Mouse (Mus musculus) CH12.LX (cell line): ENCODE measurements around the gene Clca4a.

Source experiments
- BHLHE40 ChIP-seq: IDR thresholded peaks from 2 replicates; pipeline ENCODE4 v1.6.1; 2011; ENCODE audit warnings: mild to moderate bottlenecking, low read depth, low read length, improper control_type of control experiment
- CHD2 ChIP-seq: IDR thresholded peaks from 2 replicates; pipeline ENCODE4 v1.6.1; 2011; ENCODE audit warnings: low read length, improper control_type of control experiment
- CTCF ChIP-seq, 2 experiments: IDR thresholded peaks in 1 of 2; conservative IDR thresholded peaks in 1 of 2; 2 replicates each; pipeline ENCODE4 v1.5.1; 2011 to 2012; ENCODE audit warnings: low read depth in 2 of 2, low read length in 2 of 2, improper control_type of control experiment in 1 of 2, inconsistent platforms in 1 of 2, mild to moderate bottlenecking in 1 of 2, moderate library complexity in 1 of 2
- E2F4 ChIP-seq: IDR thresholded peaks from 2 replicates; pipeline ENCODE4 v1.6.1; 2011; ENCODE audit warnings: low read depth, low read length, improper control_type of control experiment; ENCODE audit not compliant: insufficient replicate concordance
- ELF1 ChIP-seq: IDR thresholded peaks from 2 replicates; pipeline ENCODE4 v1.6.1; 2014; ENCODE audit warnings: low read depth, mild to moderate bottlenecking, inconsistent platforms, low read length, improper control_type of control experiment
- EP300 ChIP-seq: IDR thresholded peaks from 2 replicates; pipeline ENCODE4 v1.6.1; 2011; ENCODE audit warnings: low read length, improper control_type of control experiment
- ETS1 ChIP-seq: conservative IDR thresholded peaks from 2 replicates; pipeline ENCODE4 v1.6.1; 2012; ENCODE audit warnings: low read depth, mild to moderate bottlenecking, inconsistent platforms, low read length, improper control_type of control experiment, moderate library complexity
- POLR2A ChIP-seq: IDR thresholded peaks from 2 replicates; pipeline ENCODE4 v1.6.1; 2011; ENCODE audit warnings: low read depth, mild to moderate bottlenecking, improper control_type of control experiment, low read length
- USF1 ChIP-seq: IDR thresholded peaks from 2 replicates; pipeline ENCODE4 v1.6.1; 2014; ENCODE audit warnings: low read depth, mild to moderate bottlenecking, inconsistent platforms, low read length, improper control_type of control experiment

DNA sequence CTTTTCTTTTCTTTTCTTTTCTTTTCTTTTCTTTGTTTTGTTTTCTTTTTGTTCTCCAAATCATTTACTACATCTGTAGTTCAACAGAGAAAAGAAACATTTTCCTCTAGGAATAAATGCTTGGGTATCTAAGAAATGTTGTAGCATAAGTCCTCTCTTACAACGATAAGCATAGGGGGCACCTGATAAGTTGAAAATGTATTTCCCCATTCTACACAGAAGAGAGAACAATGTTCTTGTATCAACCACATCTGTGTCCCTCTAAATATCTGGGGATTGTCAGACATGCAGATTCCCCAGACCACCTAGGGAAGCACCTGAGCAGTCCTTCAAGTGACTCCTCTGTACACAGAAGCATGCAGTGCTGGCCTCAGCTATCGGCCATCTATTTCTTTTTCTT, 60.8 kb downstream of the Clca4a start:
- TF ChIP-seq BHLHE40: no peak
- no peak for TF ChIP-seq E2F4
- no peak for TF ChIP-seq EP300
- no peak for TF ChIP-seq USF1
- no peak for TF ChIP-seq CTCF (conservative IDR thresholded peaks at IDR 0.05 in 1 of 2, IDR thresholded peaks at IDR 0.05 in 1 of 2; ENCODE audit: low read depth in 2 of 2, low read length in 2 of 2)
- TF ChIP-seq CHD2: no peak
- no peak for TF ChIP-seq ETS1
- no peak for TF ChIP-seq ELF1
- no peak for TF ChIP-seq POLR2A
